Mouse (Mus musculus) CH12.LX (cell line): ENCODE measurements around the gene H2-Eb2. TPM values are rescaled to one million over a fixed set of nuclear protein-coding genes. Genes with fewer than 3 reads are reported as not detected.

ENCODE experiments used
- DNase-seq: peaks from one replicate; pipeline ENCODE4 v3.0.0-alpha.2; 2013; ENCODE audit errors: extremely low read depth
- H3K27ac ChIP-seq: 2 replicates; pipeline ENCODE4 v1.5.1; 2012; ENCODE audit warnings: low read depth, mild to moderate bottlenecking, control low read depth, moderate library complexity; ENCODE audit not compliant: insufficient read depth
- H3K27me3 ChIP-seq: replicated peaks from 2 replicates; pipeline ENCODE3; 2012; ENCODE audit warnings: inconsistent platforms
- H3K36me3 ChIP-seq, 2 experiments: replicated peaks in 1 of 2; 2 replicates each; pipeline versions ENCODE3 to v1.6.1; 2012; ENCODE audit warnings: inconsistent platforms in 1 of 2, low read length in 1 of 2, mild to moderate bottlenecking in 1 of 2, mixed read lengths in 1 of 2, moderate library complexity in 1 of 2; ENCODE audit not compliant: control insufficient read depth in 1 of 2, insufficient read depth in 1 of 2
- H3K4me1 ChIP-seq, 2 experiments: 2 replicates each; pipeline ENCODE4 v1.6.1; 2012; ENCODE audit warnings: inconsistent platforms in 1 of 2, moderate library complexity in 1 of 2; ENCODE audit not compliant: insufficient read depth in 2 of 2, control insufficient read depth in 1 of 2
- H3K4me2 ChIP-seq: 2 replicates; pipeline ENCODE4 v1.6.1; 2012; ENCODE audit warnings: low read depth, mild to moderate bottlenecking, control low read depth; ENCODE audit not compliant: poor library complexity, insufficient read depth, severe bottlenecking
- H3K4me3 ChIP-seq, 3 experiments: fragments of 150-350 bp in 1 of 3; sonication (generic) in 1 of 3; replicated peaks in 1 of 3; 2 replicates each; pipeline versions ENCODE3 to v1.5.1; 2011 to 2012; ENCODE audit warnings: low read depth in 2 of 3, low read length in 2 of 3, mild to moderate bottlenecking in 2 of 3, moderate library complexity in 2 of 3, control low read depth in 1 of 3, improper control_type of control experiment in 1 of 3, inconsistent platforms in 1 of 3, mixed read lengths in 1 of 3; ENCODE audit not compliant: poor library complexity in 1 of 3
- H3K79me2 ChIP-seq: replicated peaks from 2 replicates; pipeline ENCODE4 v1.6.1; 2012; ENCODE audit warnings: mild to moderate bottlenecking, moderate library complexity; ENCODE audit not compliant: control insufficient read depth, poor library complexity, insufficient read depth, severe bottlenecking; ENCODE audit errors: extremely low read depth
- H3K9ac ChIP-seq: 2 replicates; pipeline ENCODE4 v1.6.1; 2012; ENCODE audit warnings: low read depth, mild to moderate bottlenecking, control low read depth, moderate library complexity; ENCODE audit not compliant: insufficient read depth
- H3K9me3 ChIP-seq: replicated peaks from 2 replicates; pipeline ENCODE3; 2012; ENCODE audit warnings: low read length, inconsistent platforms, mixed read lengths
- E2F4 ChIP-seq: IDR thresholded peaks from 2 replicates; pipeline ENCODE4 v1.6.1; 2011; ENCODE audit warnings: low read depth, low read length, improper control_type of control experiment; ENCODE audit not compliant: insufficient replicate concordance
- EP300 ChIP-seq: IDR thresholded peaks from 2 replicates; pipeline ENCODE4 v1.6.1; 2011; ENCODE audit warnings: low read length, improper control_type of control experiment
- ETS1 ChIP-seq: conservative IDR thresholded peaks from 2 replicates; pipeline ENCODE4 v1.6.1; 2012; ENCODE audit warnings: low read depth, mild to moderate bottlenecking, inconsistent platforms, low read length, improper control_type of control experiment, moderate library complexity
- GABPA ChIP-seq: IDR thresholded peaks from 2 replicates; pipeline ENCODE4 v1.6.1; 2012; ENCODE audit warnings: low read depth, low read length, improper control_type of control experiment, inconsistent platforms; ENCODE audit not compliant: insufficient replicate concordance
- HCFC1 ChIP-seq: IDR thresholded peaks from 2 replicates; pipeline ENCODE4 v1.6.1; 2012; ENCODE audit warnings: low read depth, mild to moderate bottlenecking, inconsistent platforms, low read length, improper control_type of control experiment
- IRF4 ChIP-seq: IDR thresholded peaks from 2 replicates; pipeline ENCODE4 v1.6.1; 2014; ENCODE audit warnings: low read depth, mild to moderate bottlenecking, inconsistent platforms, low read length, improper control_type of control experiment
- JUN ChIP-seq: IDR thresholded peaks from 2 replicates; pipeline ENCODE4 v1.6.1; 2011; ENCODE audit warnings: low read depth, mild to moderate bottlenecking, low read length, improper control_type of control experiment, moderate library complexity; ENCODE audit not compliant: insufficient read depth
- MAX ChIP-seq: IDR thresholded peaks from 2 replicates; pipeline ENCODE4 v1.6.1; 2011; ENCODE audit warnings: low read length, improper control_type of control experiment
- MXI1 ChIP-seq: IDR thresholded peaks from 2 replicates; pipeline ENCODE4 v1.6.1; 2011; ENCODE audit warnings: mild to moderate bottlenecking, low read depth, low read length, improper control_type of control experiment
- MYC ChIP-seq: IDR thresholded peaks from 2 replicates; pipeline ENCODE4 v1.6.1; 2011; ENCODE audit warnings: low read depth, mild to moderate bottlenecking, improper control_type of control experiment, low read length
- NRF1 ChIP-seq: IDR thresholded peaks from 2 replicates; pipeline ENCODE4 v1.6.1; 2014; ENCODE audit warnings: low read depth, mild to moderate bottlenecking, inconsistent platforms, low read length, improper control_type of control experiment, moderate library complexity
- POLR2A ChIP-seq: IDR thresholded peaks from 2 replicates; pipeline ENCODE4 v1.6.1; 2011; ENCODE audit warnings: low read depth, mild to moderate bottlenecking, improper control_type of control experiment, low read length
- POLR2AphosphoS2 ChIP-seq: IDR thresholded peaks from 2 replicates; pipeline ENCODE4 v1.6.1; 2011; ENCODE audit warnings: low read depth, low read length, improper control_type of control experiment
- RAD21 ChIP-seq: IDR thresholded peaks from 2 replicates; pipeline ENCODE4 v1.6.1; 2011; ENCODE audit warnings: low read depth, mild to moderate bottlenecking, low read length, improper control_type of control experiment, moderate library complexity
- SMC3 ChIP-seq: IDR thresholded peaks from 2 replicates; pipeline ENCODE4 v1.6.1; 2011; ENCODE audit warnings: low read depth, low read length, improper control_type of control experiment
- UBTF ChIP-seq: IDR thresholded peaks from 2 replicates; pipeline ENCODE4 v1.6.1; 2012; ENCODE audit warnings: low read depth, mild to moderate bottlenecking, inconsistent platforms, low read length, improper control_type of control experiment, moderate library complexity
- USF2 ChIP-seq: conservative IDR thresholded peaks from 2 replicates; pipeline ENCODE4 v1.6.1; 2011; ENCODE audit warnings: low read depth, low read length, improper control_type of control experiment
- ZC3H11A ChIP-seq: IDR thresholded peaks from 2 replicates; pipeline ENCODE4 v1.6.1; 2012; ENCODE audit warnings: low read depth, mild to moderate bottlenecking, inconsistent platforms, low read length, improper control_type of control experiment
- ZKSCAN1 ChIP-seq: IDR thresholded peaks from 2 replicates; pipeline ENCODE4 v1.6.1; 2012; ENCODE audit warnings: low read depth, inconsistent platforms, low read length, improper control_type of control experiment, borderline replicate concordance
- dilution Hi-C: fragments of 300-500 bp; cut with MboI; formaldehyde crosslinking; loops from 2 replicates; pipeline ENCODE4 v1.14.3; 2020; ENCODE audit warnings: low sequenced_read_pairs; ENCODE audit not compliant: extremely low pct_unique_long_range_greater_than_20kb, extremely low pct_ligation_motif_present
- in situ Hi-C: fragments of 300-500 bp; cut with MboI; formaldehyde crosslinking; loops from 3 replicates; pipeline ENCODE4 v1.14.3; 2019; ENCODE audit warnings: low sequenced_read_pairs, low pct_ligation_motif_present, low pct_unique_long_range_greater_than_20kb, mixed read lengths
- polyA plus RNA-seq: library from polyadenylated mRNA; unstranded; fragments of >175 nt; gene quantifications from 2 replicates; pipeline ENCODE4 v1.2.1, GENCODE M21; 2012; ENCODE audit warnings: low read depth; ENCODE audit not compliant: insufficient read length
- total RNA-seq, 2 experiments: library from RNA; depleted of rRNA; stranded (reverse); fragments of 300-350 nt in 1 of 2; fragments of >200 nt in 1 of 2; gene quantifications; 2 replicates each; pipeline ENCODE4 v1.2.3; 2012 to 2014

Gene H2-Eb2
- total and polyA plus RNA-seq, 3 experiments = 5.8 to 11.4 (median 10.9) TPM

DNA sequence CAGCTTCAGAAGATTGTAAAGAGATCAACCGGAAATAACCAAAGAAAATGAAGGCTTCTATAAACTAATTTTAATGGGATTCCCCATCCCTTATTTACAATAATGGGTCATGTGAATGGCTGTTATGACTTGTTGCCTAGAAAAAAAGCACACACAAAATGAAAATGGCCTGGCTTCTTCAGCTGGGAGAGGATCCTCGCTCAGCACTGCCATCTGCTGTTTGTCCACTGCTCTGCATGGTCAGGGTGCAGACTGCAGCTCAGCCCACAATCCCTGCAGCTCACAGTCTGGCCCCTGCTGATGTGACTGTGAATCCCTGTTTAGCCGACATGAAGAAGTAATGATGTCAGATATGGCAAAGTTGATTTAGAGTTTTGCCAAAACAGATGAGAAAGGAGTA, 12.1 kb upstream of the H2-Eb2 start (continued):
- TF ChIP-seq SMC3 = peak; percentile 98
- peak; percentile 77 for TF ChIP-seq RAD21
- TF ChIP-seq POLR2A = no peak
- no peak for TF ChIP-seq MAX
- TF ChIP-seq MXI1 = no peak

- dilution Hi-C loops (no loop called here), in situ Hi-C loops (no loop called here)
- no peak for DNase-seq
- Histone ChIP-seq H3K9me3 (peaks cover 8% of the 10 kb centered on the region), H3K79me2 (no peaks in the 10 kb centered on the region), H3K27me3 (no peaks in the 10 kb centered on the region), H3K4me2 (no peak overlapping the region), H3K4me1 (peaks cover 6 to 47% of the 10 kb centered on the region in 2 experiments), H3K36me3 (peaks cover 50 to 67% of the 10 kb centered on the region in 2 experiments), H3K4me3 (no peak overlapping the region), H3K27ac (no peak overlapping the region), H3K9ac (no peak overlapping the region)
- no peak for TF ChIP-seq E2F4
- TF ChIP-seq HCFC1 = no peak
- TF ChIP-seq POLR2A = no peak
- no peak for TF ChIP-seq MYC
- TF ChIP-seq ETS1 = no peak
- TF ChIP-seq JUN = no peak
These were observed 11.2 kb upstream of the H2-Eb2 start for GRCm38 (mm10) chr17:34314286-34314685.

DNA sequence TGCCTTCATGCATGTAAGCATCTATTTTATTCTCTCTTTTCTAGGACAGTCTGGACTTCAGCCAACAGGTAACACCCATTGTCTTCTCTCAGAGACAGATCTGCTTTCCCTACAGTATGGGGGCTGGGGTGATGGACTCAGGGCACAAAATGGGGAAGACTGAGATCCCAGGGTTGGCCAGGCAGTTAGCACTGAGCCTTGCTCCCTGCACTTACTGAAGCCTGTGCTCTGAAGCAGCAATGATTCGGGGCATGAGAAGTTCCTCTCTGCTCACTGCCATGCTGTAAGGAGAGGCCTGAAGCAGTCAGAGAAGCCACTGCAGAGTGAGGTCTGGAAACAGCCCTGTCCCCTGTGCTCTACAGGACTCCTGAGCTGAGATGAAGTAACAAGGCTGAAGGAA, 10.0 kb upstream of the H2-Eb2 start:
- peaks cover 40 to 58% of the 10 kb centered on the region in 2 experiments for H3K36me3 ChIP-seq
- in situ Hi-C loops = no loop called here
- peaks cover 6 to 40% of the 10 kb centered on the region in 2 experiments for H3K4me1 ChIP-seq
- H3K27ac ChIP-seq = no peak overlapping the region
- H3K4me3 ChIP-seq = no peak overlapping the region
- no peak for TF ChIP-seq GABPA
- no peak for TF ChIP-seq IRF4
- no peak for TF ChIP-seq EP300
- TF ChIP-seq SMC3 = no peak
- TF ChIP-seq USF2 = no peak
- TF ChIP-seq JUN = no peak
- TF ChIP-seq ZC3H11A = no peak
- TF ChIP-seq RAD21 = no peak
- no peak for TF ChIP-seq POLR2A
- no peak for TF ChIP-seq UBTF
- no peak for TF ChIP-seq NRF1
- TF ChIP-seq ZKSCAN1 = no peak
- TF ChIP-seq POLR2AphosphoS2 = no peak
- no peak overlapping the region for H3K9ac ChIP-seq
- dilution Hi-C loops = no loop called here
- no peaks in the 10 kb centered on the region for H3K79me2 ChIP-seq
- no peak overlapping the region for H3K4me2 ChIP-seq
- no peaks in the 10 kb centered on the region for H3K27me3 ChIP-seq
- DNase-seq = no peak
- no peaks in the 10 kb centered on the region for H3K9me3 ChIP-seq
